Mouse (Mus musculus) right cerebral cortex, postnatal 14 days (tissue): ENCODE data around the gene Cenpj.

Source experiments
- DNase-seq: peaks from one replicate; pipeline ENCODE4 v3.0.0; 2022

Gene Cenpj

DNA sequence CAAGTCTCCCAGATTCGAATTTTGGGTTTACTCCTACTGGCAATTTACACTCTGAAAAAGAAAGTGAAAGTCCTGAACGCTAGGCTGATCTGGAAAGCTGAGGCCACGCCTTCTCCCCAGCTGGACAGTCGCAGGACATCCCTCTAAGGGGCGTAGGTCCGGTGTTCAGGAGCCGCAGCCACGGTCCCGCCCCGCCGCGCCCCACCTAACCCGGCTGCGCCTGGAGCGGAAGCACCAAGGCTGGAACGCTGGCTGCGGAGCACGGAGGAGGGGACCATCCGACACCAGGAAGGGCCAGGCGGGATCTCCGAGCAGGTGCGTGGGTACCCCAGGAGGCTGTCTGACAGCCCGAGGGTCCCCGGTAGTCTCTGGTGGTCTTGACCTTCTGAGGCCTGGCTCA lies at the start of gene Cenpj, which contains the start of gene Parp4:
Gene Cenpj, minus strand, starts transcription at position 10 of the 400 bp plus-strand sequence.
Gene Parp4, plus strand, starts transcription at position 204 of the 400 bp plus-strand sequence.
- peak; percentile 28 for DNase-seq

DNA sequence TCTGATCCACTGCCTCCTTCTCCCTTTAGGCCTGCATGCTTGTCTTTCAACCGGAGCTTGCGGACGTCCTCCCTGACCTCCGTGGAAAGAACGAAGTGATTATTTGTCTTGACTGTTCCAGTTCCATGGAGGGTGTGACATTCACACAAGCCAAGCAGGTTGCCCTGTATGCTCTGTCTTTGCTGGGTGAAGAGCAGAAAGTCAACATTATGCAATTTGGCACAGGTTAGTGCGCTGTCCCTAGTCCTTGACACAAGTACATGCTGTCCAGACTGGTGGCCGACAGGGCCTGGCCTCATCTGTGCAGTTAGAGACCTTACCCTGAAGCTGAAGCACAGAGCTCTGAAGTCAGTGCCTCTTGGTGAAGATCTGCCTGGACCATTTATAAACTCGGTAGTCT lies 45.2 kb upstream of the Cenpj start:
- DNase-seq = no peak

DNA sequence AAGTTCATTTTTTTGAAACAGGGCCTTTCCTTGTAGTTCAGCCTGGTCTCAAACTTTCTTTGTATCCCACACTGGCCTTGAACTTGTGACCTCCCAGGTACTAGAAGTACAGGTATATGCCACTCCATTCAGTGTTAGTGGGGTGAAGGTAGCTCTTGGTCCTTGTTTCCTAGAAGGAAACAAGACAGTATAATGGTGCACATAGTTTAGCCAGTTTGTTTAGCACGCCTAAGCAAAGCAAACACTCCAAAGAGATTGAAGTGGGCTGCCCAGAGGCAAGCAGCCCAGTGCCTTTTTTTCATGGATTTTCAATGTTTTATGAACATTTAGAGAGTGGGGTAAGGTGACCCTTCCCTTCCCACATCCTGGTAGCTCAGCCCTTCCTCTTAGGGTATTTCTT lies 42.2 kb upstream of the Cenpj start:
- no peak for DNase-seq

DNA sequence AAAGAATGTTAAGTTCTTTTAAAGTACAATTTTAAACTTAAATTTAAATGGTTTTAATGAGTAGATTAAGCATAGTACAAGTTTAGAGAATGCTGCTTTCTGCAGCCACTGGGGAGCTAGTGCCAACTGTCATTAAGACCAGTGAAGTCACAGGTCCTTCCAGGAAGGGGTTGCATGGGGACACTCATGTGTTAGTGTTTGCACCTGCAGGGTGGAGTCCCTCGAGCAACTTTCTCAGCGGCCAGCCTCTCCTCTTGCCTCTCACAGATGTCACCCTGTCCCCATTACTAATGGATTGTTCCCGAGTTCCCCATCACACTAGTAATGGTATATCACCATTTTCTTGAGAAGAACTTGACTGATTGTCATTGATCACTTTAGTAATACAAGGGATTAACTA lies 38.0 kb upstream of the Cenpj start:
- DNase-seq = no peak

DNA sequence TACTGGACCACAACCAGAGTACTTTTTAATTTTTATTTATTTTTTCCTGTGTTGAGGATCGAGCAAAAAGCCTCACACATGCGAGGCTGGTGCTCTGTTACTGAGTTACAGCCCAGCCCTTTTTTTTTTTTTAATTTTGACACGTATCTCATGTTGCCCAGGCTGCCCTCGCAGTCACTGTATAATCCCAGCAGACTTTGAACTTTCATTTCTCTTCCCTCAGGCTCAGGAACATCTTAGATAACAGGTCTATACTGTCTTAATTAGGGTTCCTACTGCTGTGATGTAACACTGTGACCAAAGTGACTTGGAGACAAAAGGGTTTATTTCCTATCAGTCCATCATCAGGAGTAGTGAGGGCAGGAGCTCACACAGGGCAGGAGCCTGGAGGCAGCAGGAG lies 29.9 kb upstream of the Cenpj start:
- no peak for DNase-seq

DNA sequence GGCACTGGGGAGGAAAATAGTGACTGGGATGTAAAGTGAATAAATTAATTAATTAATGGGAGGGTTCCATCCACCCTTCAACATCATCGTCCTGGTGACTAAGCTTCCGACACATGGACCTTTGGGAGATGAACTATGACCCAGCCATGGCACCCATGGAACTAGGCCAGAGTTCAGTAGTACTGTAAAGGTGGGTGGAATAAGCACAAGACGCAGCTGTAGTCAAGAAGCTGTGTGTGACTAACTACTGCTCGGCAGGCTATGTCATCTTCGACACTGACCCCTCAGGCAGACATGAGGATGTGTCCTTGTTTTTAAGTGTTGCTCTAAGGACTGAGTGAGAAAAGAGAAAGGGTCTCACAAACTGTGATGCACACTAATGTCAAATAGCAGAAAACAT lies 29.2 kb upstream of the Cenpj start:
- DNase-seq = no peak

DNA sequence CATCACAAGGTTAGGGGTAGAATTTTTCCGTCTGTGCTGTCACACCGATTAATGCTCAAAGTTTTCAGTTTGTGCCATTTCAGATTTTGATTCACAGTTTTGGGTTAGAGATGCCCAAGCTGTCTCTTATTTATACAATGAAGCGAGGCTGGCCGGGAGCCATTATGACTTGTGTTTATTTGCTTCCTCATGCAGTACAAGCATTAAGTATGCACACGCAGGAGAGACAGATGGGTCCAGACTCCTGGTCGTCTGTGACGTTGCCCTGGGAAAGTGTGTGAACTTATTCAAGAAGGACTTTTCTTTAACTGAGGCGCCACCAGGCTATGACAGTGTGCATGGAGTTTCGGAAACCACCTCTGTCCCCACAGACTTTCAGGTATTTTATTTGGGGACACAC lies 26.8 kb upstream of the Cenpj start:
- DNase-seq = no peak

DNA sequence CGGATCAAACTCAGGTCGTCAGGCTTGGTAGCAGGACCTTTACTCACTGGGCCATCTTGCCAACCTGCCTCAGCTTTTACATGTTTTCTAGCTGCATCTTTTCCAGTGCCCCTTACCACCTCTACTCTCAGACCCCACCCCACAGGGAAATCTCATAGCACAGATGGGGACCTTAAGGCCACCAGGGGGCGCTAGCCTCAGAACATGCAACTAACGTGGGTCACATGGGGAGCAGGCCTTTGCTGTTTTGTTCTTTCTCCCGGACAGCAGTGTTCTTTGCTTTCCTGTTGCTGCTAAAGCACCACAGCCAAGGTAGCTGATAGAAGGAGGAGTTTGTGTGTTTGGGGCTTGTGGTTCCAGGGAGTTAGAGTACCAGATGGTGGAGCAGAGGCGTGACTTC lies 23.5 kb upstream of the Cenpj start:
- peak; percentile 37 for DNase-seq

DNA sequence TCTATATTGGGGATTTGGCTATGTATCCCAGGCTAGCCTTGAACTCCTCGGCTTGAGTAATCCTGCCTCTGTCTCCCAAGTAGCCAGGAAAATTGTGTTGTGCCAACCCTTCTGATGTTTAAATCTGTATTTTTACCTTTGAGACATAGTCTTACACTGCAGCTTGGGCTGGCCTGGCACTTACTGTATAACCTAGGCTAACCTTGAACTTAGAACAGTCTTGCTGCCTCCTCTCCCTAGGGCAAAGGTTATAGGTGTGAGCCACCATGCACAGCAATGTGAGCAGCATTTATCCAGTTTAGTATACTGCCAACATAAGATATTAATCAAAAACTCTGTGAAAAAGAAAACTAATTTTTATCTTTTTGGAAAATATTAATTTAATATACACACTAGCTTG lies 19.6 kb upstream of the Cenpj start:
- no peak for DNase-seq

DNA sequence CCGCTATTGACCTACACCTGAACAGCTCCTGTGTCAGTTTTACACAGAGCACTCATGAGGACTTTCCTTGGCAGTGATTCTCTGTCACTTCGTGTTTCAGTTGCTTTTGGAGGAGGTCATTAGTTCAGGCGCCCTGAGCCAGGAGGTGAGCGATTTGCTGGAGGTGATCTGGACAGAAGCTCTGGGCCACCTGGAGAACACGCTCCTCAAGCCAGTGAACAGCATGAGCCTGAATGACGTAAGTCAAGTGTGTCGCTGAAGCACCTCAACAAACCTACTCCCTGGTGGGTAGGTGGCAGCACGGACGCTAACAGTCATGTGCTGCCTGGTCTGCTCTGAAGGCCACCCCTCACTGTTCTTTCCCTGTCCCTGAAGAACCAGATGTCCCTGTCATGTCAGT lies 17.0 kb upstream of the Cenpj start:
- no peak for DNase-seq

DNA sequence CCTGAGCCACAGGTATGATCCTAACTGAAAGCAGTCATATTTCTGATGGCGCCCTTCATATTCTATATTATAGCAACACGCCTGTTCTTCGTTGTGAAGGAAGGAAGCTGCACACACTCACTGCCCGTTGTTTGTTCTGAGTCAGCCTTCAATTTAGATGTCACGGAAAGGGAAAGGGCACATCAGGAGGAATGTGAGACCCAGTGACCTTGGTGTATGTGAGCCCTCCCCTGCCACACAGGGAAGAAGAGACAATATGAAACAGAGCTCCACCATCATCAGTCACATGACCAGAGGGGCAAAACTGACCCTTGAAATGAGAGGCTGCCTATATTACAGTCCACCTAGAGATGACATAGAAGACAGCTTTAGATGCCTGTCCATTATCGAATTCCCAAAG lies 7.1 kb upstream of the Cenpj start:
- no peak for DNase-seq

DNA sequence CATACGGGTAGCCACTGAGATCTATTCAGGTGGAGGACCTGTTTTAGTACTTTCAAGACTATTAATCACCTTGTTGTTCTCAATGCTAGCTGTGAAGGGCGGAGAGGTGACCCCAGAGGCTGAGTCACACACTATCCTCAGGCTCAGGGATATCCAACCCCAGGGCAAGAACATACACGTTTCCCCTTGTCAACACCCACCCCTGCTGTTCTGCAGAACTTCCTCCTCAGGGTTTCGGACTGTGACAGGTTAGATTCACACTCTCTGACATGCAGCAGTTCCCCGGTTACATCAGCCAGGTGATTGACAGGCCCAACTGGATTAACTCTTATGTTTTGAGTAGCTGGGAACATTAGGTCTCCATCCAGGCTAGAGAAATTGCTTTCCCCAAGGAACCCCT lies 5.9 kb upstream of the Cenpj start:
- no peak for DNase-seq

DNA sequence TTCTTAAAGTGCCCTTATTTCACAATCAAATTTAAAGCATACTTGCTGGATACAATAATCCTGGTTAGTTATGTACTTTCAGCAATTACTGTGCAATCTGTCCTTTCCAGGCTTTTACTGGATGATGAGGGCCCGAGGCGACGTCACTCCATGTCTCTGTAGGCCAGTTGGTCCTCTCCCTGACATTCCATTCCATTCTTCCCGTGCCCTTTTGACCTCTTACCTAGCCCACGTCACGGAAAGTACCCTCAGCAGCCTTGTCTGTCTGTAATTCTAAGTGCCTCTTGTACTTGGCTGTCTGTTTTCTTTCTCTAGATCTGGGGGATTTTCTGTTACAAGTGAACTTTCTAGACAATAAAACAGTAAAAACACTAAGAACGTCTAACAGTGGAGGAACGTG lies 3.8 kb upstream of the Cenpj start:
- DNase-seq = no peak

DNA sequence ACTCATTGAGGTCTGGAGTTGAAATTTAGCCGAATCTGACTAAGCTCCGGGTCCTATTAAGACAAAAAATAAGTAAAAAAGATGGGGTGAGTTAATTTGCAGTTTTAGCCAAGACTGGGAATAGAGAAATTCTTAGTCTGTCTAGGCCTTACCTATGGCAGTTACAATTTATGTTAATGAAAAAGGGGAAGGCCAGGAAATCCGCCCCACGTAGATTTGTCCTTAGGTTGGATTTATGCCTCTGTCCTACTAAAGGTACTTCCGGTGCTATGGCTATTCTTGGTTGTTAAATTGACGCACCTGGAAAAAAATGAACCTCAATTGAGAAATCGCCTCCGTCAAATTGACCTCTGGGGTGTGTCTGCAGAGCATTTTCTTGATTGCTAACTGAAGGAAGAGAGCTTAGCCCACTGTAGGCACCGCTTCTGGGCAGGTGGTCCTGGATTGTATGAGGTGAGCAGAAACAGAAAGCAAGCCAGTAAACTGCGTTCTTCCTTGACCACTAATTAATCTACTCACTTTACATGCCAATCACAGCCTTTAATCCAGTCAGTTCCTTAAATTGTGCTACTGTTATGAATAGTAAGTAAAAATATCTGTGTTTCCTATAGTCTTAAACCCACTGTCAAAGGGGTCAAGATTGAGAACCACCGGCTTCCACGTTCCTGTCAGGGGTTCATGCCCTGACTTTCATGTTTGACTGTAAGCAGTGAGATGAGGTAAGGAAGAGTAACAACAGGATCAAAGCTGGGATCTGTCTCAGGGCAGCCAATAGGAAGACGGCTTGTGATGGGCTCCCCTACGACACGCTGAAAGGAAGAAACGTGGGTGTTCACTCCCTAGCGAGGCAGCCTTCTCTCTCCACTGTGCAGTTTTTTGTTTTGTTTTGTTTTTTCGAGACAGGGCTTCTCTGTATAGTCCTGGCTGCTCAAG lies 1.0 kb upstream of the Cenpj start:
- DNase-seq = no peak

DNA sequence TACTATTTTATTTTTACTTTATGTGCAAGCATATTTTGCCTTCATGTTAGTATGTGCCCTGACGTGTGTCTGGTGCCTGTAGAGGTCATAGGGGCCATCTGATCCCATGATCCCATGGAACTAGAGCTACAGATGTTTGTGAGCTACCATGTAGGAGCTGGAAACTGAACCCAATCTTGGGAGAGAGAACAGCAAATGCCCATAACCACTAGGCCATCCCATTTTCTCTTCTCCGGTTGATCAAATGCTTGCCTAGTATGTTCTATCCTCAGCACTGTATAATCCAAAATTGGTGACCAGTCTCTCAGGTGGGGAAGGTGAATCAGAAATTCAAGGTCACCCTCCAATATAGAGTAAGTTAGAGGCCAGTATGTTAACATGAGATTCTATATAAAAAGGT lies 2.7 kb downstream of the Cenpj start:
- no peak for DNase-seq

DNA sequence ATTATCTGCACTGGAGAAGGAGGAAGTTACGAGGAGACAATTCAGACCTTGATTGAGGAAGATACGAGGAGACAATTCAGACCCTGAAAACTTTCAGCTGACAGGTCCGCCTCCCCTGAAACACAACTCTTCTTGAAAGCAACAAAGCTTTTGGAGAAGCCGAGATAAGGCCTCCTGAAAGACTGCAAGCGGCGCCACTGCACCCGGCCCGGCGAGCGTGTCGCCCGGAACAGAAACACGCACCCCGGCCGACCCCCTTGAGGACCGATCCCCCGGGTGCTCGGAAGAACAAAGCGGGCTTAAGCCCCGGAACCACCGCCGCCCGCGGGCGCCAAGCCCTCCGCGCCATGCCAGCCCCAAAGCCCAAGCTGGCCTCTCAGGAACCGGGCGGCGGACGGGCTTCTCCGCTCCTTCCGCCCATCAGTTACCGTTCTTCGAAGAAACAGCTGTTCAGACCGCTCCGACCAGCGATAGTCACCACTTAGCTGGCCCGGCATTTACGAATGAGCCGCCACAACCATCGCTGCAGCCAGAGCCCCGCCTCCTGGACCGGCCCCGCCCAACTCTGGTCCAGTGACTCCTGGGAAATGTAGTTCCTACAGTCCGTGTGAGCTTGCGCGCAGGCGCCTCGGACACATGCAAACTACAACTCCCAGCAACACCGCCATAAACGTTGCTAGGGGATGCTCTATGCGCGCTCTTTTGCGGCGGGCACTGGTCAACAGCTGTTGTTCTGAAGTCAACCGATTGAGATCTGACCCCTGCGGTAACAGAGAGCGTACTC lies 3.7 kb downstream of the Cenpj start:
- peak; percentile 91 for DNase-seq

DNA sequence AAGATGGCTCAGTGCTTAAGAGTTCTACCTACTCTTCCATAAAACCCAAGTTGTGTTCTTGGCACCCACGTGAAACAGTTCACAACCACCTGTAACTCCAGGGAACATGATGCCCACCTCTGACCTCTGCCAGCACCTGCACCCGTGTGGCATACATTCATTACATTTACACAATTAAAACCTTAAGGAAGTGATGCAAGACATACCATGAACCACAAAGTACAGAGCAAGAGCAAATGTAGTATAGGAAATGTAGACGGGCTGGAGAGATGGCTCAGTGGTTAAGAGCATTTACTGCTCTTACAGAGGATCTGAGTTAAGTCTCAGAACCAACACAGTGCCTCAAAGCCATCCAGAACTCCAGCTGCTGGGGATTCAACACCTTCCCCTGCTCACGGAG lies 6.2 kb downstream of the Cenpj start:
- DNase-seq = no peak

DNA sequence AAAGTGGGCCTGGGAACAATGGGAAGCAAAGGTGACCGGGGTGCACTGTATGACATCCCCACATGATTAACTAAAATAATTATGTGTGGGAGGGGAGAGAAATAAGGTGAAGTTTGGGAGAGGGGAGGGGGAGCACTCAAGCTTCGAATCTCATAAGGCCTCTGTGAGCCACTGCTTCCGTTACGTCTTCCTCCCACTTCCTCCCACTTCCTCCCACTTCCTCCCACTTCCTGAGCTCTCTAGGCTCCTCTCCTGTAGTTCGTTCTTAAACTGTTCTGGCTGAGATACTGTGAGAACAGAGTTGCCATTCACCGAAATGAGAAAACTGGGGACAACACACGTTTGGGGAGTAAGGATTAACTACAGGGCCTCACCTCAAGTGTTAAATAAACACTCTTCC lies 7.7 kb downstream of the Cenpj start:
- no peak for DNase-seq

DNA sequence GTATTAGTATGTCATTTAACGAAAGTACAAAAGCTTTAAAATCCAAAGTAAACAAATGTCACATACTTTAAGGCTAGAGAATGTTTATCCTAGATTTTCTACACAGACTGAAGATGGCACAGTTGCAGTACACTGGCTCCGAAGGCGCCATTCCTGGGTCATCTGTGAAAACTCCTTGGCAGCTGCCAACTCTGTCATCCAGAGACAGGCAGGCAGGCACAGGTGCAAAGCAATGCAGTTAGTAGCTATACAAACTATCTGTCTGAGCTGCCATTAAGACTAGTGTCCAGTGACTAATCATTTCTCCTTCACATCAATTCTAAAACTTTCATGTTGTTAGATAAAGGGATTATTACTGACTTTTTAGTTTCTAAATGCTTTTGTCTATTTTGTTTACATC lies 16.1 kb downstream of the Cenpj start:
- no peak for DNase-seq

DNA sequence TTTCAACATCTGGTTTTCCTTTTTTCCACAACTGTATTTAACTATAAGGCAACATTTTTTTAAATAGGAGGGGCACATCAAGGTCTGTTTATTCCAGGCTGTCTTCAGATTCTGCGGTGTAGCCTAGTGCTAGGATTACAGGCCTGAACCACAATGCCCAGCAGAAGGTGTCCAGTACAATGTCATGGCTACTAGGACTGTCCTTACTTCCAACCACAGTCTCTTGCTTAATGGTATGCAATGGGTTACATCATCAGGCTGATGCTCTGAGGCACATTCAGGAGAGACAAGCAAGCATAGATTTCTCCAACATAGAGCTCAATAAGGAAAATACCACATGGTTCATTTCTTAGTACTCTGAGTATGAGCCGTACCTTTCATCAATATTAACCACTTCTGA lies 20.5 kb downstream of the Cenpj start:
- no peak for DNase-seq

DNA sequence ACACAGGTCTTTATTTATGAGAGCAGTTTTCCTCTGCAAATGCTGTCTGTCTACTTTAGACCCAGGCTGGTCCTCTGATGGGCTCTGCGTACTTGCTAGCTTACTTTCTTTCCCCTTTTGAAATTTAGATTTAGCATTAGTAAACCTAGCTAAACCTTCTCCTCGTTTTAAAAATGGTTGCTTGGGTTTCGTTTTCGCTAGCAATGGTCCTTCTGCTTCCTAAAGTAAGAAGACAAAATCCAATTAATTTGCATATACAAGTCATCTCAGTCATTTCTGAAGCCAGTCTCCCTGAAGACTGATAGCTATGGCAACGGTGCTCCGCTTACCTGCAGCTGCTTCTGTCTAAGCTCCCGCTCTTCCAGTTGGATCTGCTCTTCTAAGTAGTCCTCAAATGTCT lies 21.9 kb downstream of the Cenpj start:
- DNase-seq = no peak

DNA sequence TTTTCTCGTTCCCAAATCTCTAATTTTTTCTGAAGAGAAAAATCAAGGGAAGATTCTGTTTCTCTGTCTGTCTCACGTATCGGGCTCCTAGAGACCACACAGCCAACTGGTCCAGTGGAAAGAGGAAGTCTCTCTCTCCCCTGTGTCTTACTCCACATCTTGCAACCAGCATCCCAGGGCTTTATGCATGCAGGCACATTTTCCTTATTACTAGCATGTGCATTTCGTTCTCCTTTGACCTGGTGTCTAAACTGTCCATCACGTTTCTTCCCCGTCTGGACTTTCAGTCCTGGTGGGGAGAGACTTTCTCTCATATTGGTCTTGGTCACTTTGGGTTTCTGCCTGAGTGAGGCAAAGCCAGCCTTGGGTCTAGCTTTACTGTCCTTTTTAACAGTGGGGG lies 22.3 kb downstream of the Cenpj start:
- DNase-seq = no peak

DNA sequence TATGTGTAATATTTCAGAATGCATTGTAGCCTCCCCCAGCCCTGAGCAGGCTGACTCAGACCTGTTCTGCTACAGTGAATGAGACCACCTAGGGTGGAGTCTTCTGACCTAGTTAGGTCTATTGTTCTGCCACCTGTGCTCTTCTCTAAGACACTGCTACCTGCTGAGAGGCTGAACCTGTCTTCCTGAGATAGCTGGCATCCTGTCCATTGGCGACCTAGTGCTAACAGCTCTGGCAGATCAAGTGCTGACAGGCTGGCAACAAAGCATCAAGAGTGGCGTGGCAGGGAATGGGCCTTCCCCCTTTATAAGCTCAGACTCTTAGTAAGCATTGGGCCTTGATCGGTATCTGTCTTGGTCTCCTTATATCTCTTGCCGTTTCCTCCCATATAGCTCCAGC lies 24.3 kb downstream of the Cenpj start:
- DNase-seq = no peak

DNA sequence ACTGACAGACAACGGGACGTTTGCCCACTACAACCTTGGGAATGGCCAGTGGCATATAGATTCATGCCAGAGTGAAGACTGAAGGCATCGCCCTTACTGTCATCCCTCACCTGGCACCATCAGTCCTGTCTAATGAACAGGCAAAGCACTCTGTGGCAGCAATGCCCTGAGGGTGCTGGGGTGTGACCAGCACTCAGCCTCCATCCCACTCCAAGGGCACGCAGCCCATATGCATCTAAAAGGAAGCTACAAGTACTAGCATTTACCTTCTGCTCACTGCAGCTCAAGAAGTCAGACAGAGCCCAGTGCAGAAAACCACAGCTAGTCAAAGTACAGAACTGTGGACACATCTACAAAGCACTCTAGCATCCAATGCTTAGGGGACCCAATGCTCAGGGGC lies 29.7 kb downstream of the Cenpj start:
- no peak for DNase-seq
